Mouse (Mus musculus) liver, embryonic 16.5 days (tissue): ENCODE measurements around the gene Pkp4. TPM values are rescaled to one million over a fixed set of nuclear protein-coding genes. Genes with fewer than 3 reads are reported as not detected.

Source experiments
- ATAC-seq: fragments of 200-750 bp; cut with Nextera tagmentation; 2 replicates; pipeline ENCODE4 v1.8.0; 2017; ENCODE audit warnings: low read depth, mild to moderate bottlenecking, moderate number of reproducible peaks, moderate library complexity
- H3K27ac ChIP-seq: fragments of 300-500 bp; sonication (generic); 2 replicates; pipeline ENCODE4 v1.5.1; 2014; ENCODE audit warnings: mild to moderate bottlenecking, low read length
- H3K27me3 ChIP-seq: fragments of 300-500 bp; sonication (generic); 2 replicates; pipeline ENCODE4 v1.6.1; 2014; ENCODE audit warnings: low read depth, low read length, mixed read lengths; ENCODE audit not compliant: control insufficient read depth, insufficient read depth
- H3K36me3 ChIP-seq: fragments of 300-500 bp; sonication (generic); 2 replicates; pipeline ENCODE4 v1.6.1; 2014; ENCODE audit warnings: mild to moderate bottlenecking; ENCODE audit not compliant: control insufficient read depth, insufficient read depth
- H3K4me1 ChIP-seq: fragments of 300-500 bp; sonication (generic); 2 replicates; pipeline ENCODE4 v1.6.1; 2014; ENCODE audit warnings: low read depth, low read length, mixed read lengths; ENCODE audit not compliant: control insufficient read depth
- H3K4me2 ChIP-seq: fragments of 300-500 bp; sonication (generic); 2 replicates; pipeline ENCODE4 v1.6.1; 2014; ENCODE audit warnings: low read depth, low read length, mixed read lengths
- H3K4me3 ChIP-seq: fragments of 300-500 bp; sonication (generic); 2 replicates; pipeline ENCODE4 v1.5.1; 2014; ENCODE audit warnings: low read depth, mild to moderate bottlenecking, low read length
- H3K9ac ChIP-seq: fragments of 300-500 bp; sonication (generic); 2 replicates; pipeline ENCODE4 v1.6.1; 2014; ENCODE audit warnings: low read depth, low read length
- H3K9me3 ChIP-seq: fragments of 300-500 bp; sonication (generic); replicated peaks from 2 replicates; pipeline ENCODE4 v1.6.1; 2016; ENCODE audit warnings: low read length; ENCODE audit not compliant: control insufficient read depth
- WGBS: fragments of 180-500 bp; shearing (Covaris S2); extraction: QIAGEN DNeasy Blood & Tissue Kit; methylation state at CpG from one replicate; pipeline ENCODE4 v1.1.7; 2014; ENCODE audit not compliant: insufficient replicate concordance; 5-methylcytosine and 5-hydroxymethylcytosine counted together
- polyA plus RNA-seq: library from polyadenylated mRNA; unstranded; fragments of >200 nt; fragmentation: Nextera tagmentation; extraction: Ambion mirVana; gene quantifications from 2 replicates; pipeline ENCODE4 v1.2.1, GENCODE M21; 2015

Gene Pkp4
- polyA plus RNA-seq, 1 experiment from 2014 or later = 6.1 TPM

GRCm38 (mm10) chr2:59284734-59285490 lies 124.3 kb downstream of the Pkp4 start:
- H3K27ac ChIP-seq = no peak overlapping the region
- H3K4me1 ChIP-seq = no peaks in the 10 kb centered on the region
- no peak for ATAC-seq
- no peak overlapping the region for H3K4me2 ChIP-seq
- H3K9ac ChIP-seq = no peak overlapping the region
- H3K4me3 ChIP-seq = no peak overlapping the region
- H3K36me3 ChIP-seq = no peaks in the 10 kb centered on the region
- H3K9me3 ChIP-seq = no peaks in the 10 kb centered on the region
- 55% methylated on average over 8 of the region's 8 CpGs for WGBS
- no peaks in the 10 kb centered on the region for H3K27me3 ChIP-seq

- ATAC-seq = no peak
- Histone ChIP-seq H3K27ac (no peak overlapping the region), H3K36me3 (no peaks in the 10 kb centered on the region), H3K9me3 (no peaks in the 10 kb centered on the region), H3K27me3 (no peaks in the 10 kb centered on the region), H3K4me2 (no peak overlapping the region), H3K9ac (no peak overlapping the region), H3K4me3 (no peak overlapping the region), H3K4me1 (no peaks in the 10 kb centered on the region)
- 80% methylated on average over 1 of the region's 1 CpGs for WGBS
Observed at GRCm38 (mm10) chr2:59285581-59285980, 124.9 kb downstream of the Pkp4 start.

- Histone ChIP-seq H3K4me1 (no peaks in the 10 kb centered on the region), H3K27ac (no peak overlapping the region)
- 53% methylated on average over 9 of the region's 9 CpGs for WGBS
Observed at GRCm38 (mm10) chr2:59286247-59286646, 125.6 kb downstream of the Pkp4 start.

GRCm38 (mm10) chr2:59287630-59288029 lies 127.0 kb downstream of the Pkp4 start:
- Histone ChIP-seq H3K4me2 (no peak overlapping the region), H3K9me3 (no peaks in the 10 kb centered on the region), H3K4me1 (no peaks in the 10 kb centered on the region), H3K9ac (no peak overlapping the region), H3K27me3 (no peaks in the 10 kb centered on the region), H3K27ac (no peak overlapping the region), H3K36me3 (no peaks in the 10 kb centered on the region), H3K4me3 (no peak overlapping the region)
- 72% methylated on average over 8 of the region's 8 CpGs for WGBS
- ATAC-seq = no peak

More at GRCm38 (mm10) chr2:59286247-59286646, 125.6 kb downstream of the Pkp4 start:
- no peaks in the 10 kb centered on the region for H3K9me3 ChIP-seq
- ATAC-seq = no peak
- no peak overlapping the region for H3K9ac ChIP-seq
- H3K27me3 ChIP-seq = no peaks in the 10 kb centered on the region
- H3K36me3 ChIP-seq = no peaks in the 10 kb centered on the region
- H3K4me3 ChIP-seq = no peak overlapping the region
- no peak overlapping the region for H3K4me2 ChIP-seq

GRCm38 (mm10) chr2:59289411-59289810 lies 128.8 kb downstream of the Pkp4 start:
- Histone ChIP-seq H3K9me3 (no peaks in the 10 kb centered on the region), H3K27ac (no peak overlapping the region), H3K4me2 (no peak overlapping the region), H3K36me3 (no peaks in the 10 kb centered on the region), H3K9ac (no peak overlapping the region), H3K4me3 (no peak overlapping the region), H3K4me1 (no peaks in the 10 kb centered on the region), H3K27me3 (no peaks in the 10 kb centered on the region)
- ATAC-seq = no peak
- WGBS = 63% methylated on average over 2 of the region's 2 CpGs

- H3K9me3 ChIP-seq = no peaks in the 10 kb centered on the region
- H3K4me2 ChIP-seq = no peak overlapping the region
- no peak for ATAC-seq
- no peak overlapping the region for H3K9ac ChIP-seq
- no peaks in the 10 kb centered on the region for H3K4me1 ChIP-seq
- no peak overlapping the region for H3K4me3 ChIP-seq
- no peaks in the 10 kb centered on the region for H3K36me3 ChIP-seq
- H3K27ac ChIP-seq = no peak overlapping the region
- no peaks in the 10 kb centered on the region for H3K27me3 ChIP-seq
- WGBS = 57% methylated on average over 3 of the region's 3 CpGs
Observed at GRCm38 (mm10) chr2:59290391-59290790, 129.7 kb downstream of the Pkp4 start.

GRCm38 (mm10) chr2:59299831-59300230 lies 139.2 kb downstream of the Pkp4 start:
- no peak overlapping the region for H3K4me2 ChIP-seq
- H3K36me3 ChIP-seq = no peaks in the 10 kb centered on the region
- H3K27me3 ChIP-seq = no peaks in the 10 kb centered on the region
- no peaks in the 10 kb centered on the region for H3K4me1 ChIP-seq
- H3K9me3 ChIP-seq = no peaks in the 10 kb centered on the region
- H3K4me3 ChIP-seq = no peak overlapping the region
- 30% methylated on average over 3 of the region's 3 CpGs for WGBS
- no peak overlapping the region for H3K27ac ChIP-seq
- ATAC-seq = no peak
- H3K9ac ChIP-seq = no peak overlapping the region

- no peaks in the 10 kb centered on the region for H3K27me3 ChIP-seq
- H3K27ac ChIP-seq = no peak overlapping the region
- no peaks in the 10 kb centered on the region for H3K4me1 ChIP-seq
- no peak overlapping the region for H3K9ac ChIP-seq
- H3K36me3 ChIP-seq = no peaks in the 10 kb centered on the region; the same call in 1 of the 2 replicates
- H3K4me3 ChIP-seq = no peak overlapping the region
- ATAC-seq = no peak
- no peaks in the 10 kb centered on the region for H3K9me3 ChIP-seq
- WGBS = 67% methylated on average over 12 of the region's 12 CpGs
- no peak overlapping the region for H3K4me2 ChIP-seq
Observed at GRCm38 (mm10) chr2:59301671-59302070, 141.0 kb downstream of the Pkp4 start.

GRCm38 (mm10) chr2:59302430-59302829 lies 141.8 kb downstream of the Pkp4 start:
- H3K27ac ChIP-seq = no peak overlapping the region
- H3K4me1 ChIP-seq = no peaks in the 10 kb centered on the region
- no peaks in the 10 kb centered on the region for H3K27me3 ChIP-seq
- no peak overlapping the region for H3K9ac ChIP-seq
- H3K36me3 ChIP-seq = no peaks in the 10 kb centered on the region; the same call in 1 of the 2 replicates
- H3K4me3 ChIP-seq = no peak overlapping the region
- WGBS = 66% methylated on average over 6 of the region's 6 CpGs
- ATAC-seq = no peak
- H3K4me2 ChIP-seq = no peak overlapping the region
- no peaks in the 10 kb centered on the region for H3K9me3 ChIP-seq
